Mouse (Mus musculus) small intestine, adult 2 months (tissue): ENCODE results near the gene Psen2. TPM values are rescaled to one million over a fixed set of nuclear protein-coding genes. Genes with fewer than 3 reads are reported as not detected.

Experiments used
- H3K27ac ChIP-seq: fragments of 200-500 bp; 2 replicates; pipeline ENCODE4 v1.5.1; 2012; ENCODE audit warnings: low read depth, low read length, control low read depth, inconsistent platforms; ENCODE audit not compliant: insufficient read depth
- H3K27me3 ChIP-seq: fragments of 200-500 bp; 2 replicates; pipeline ENCODE4 v1.6.1; 2012; ENCODE audit warnings: mild to moderate bottlenecking, moderate library complexity, low read length, inconsistent platforms; ENCODE audit not compliant: control insufficient read depth, insufficient read depth
- H3K36me3 ChIP-seq: fragments of 200-500 bp; 2 replicates; pipeline ENCODE4 v1.6.1; 2012; ENCODE audit warnings: mild to moderate bottlenecking, low read length, control low read depth, inconsistent platforms; ENCODE audit not compliant: control insufficient read depth, insufficient read depth
- H3K4me1 ChIP-seq: fragments of 200-500 bp; 2 replicates; pipeline ENCODE4 v1.6.1; 2012; ENCODE audit warnings: low read length, inconsistent platforms, mixed read lengths; ENCODE audit not compliant: control insufficient read depth, insufficient read depth, insufficient read length
- H3K4me3 ChIP-seq: fragments of 200-500 bp; 2 replicates; pipeline ENCODE4 v1.5.1; 2012; ENCODE audit warnings: low read depth, mild to moderate bottlenecking, control low read depth, inconsistent platforms, low read length, moderate library complexity
- CTCF ChIP-seq: fragments of 200-500 bp; IDR thresholded peaks from 2 replicates; pipeline ENCODE4 v1.5.1; 2012; ENCODE audit warnings: low read depth, mild to moderate bottlenecking, control low read depth, inconsistent platforms, low read length, moderate library complexity, mixed read lengths; ENCODE audit not compliant: insufficient replicate concordance, insufficient read length; ENCODE audit errors: extremely low read depth
- POLR2A ChIP-seq: fragments of 200-500 bp; IDR thresholded peaks from 2 replicates; pipeline ENCODE4 v1.6.1; 2012; ENCODE audit warnings: low read depth, mild to moderate bottlenecking, control low read depth, inconsistent platforms, low read length, moderate library complexity
- WGBS: fragments of 180-500 bp; shearing (Covaris S2); methylation state at CpG from one replicate; pipeline ENCODE4 v1.1.7; 2018; 5-methylcytosine and 5-hydroxymethylcytosine counted together
- polyA plus RNA-seq: library from polyadenylated mRNA; depleted of rRNA; stranded (reverse); fragments of >200 nt; gene quantifications from 2 replicates; pipeline ENCODE4 v1.2.3, GENCODE M21; 2012

Psen2 gene
- polyA plus RNA-seq, 1 experiment, result 24.7 TPM

GRCm38 (mm10) chr1:180256138-180256674 is 7.0 kb downstream of the Psen2 start:
- Histone ChIP-seq H3K36me3 (no peaks in the 10 kb centered on the region), H3K27me3 (no peaks in the 10 kb centered on the region), H3K4me1 (peaks cover 4% of the 10 kb centered on the region; the same call in 1 of the 2 replicates), H3K4me3 (peak overlapping the region; percentile 90), H3K27ac (peak overlapping the region; percentile 82)
- no peak for TF ChIP-seq CTCF
- peak; percentile 81 for TF ChIP-seq POLR2A
- WGBS, result 0% methylated on average over 39 of the region's 39 CpGs

- Histone ChIP-seq H3K27me3 (no peaks in the 10 kb centered on the region), H3K36me3 (no peaks in the 10 kb centered on the region), H3K27ac (peak overlapping the region; percentile 82), H3K4me3 (peak overlapping the region; percentile 90), H3K4me1 (peaks cover 4% of the 10 kb centered on the region; the same call in 1 of the 2 replicates)
- 2% methylated on average over 33 of the region's 33 CpGs for WGBS
- no peak for TF ChIP-seq CTCF
- TF ChIP-seq POLR2A, result no peak
These were observed 7.7 kb downstream of the Psen2 start for GRCm38 (mm10) chr1:180255294-180256117.

- H3K36me3 ChIP-seq, result no peaks in the 10 kb centered on the region
- no peak overlapping the region for H3K27ac ChIP-seq
- no peaks in the 10 kb centered on the region for H3K27me3 ChIP-seq
- WGBS, result 85% methylated on average over 5 of the region's 5 CpGs
- no peak overlapping the region for H3K4me3 ChIP-seq
- H3K4me1 ChIP-seq, result peaks cover 7% of the 10 kb centered on the region
- no peak for TF ChIP-seq POLR2A
- TF ChIP-seq CTCF, result no peak
These were observed 8.9 kb downstream of the Psen2 start for GRCm38 (mm10) chr1:180254316-180254715.

GRCm38 (mm10) chr1:180252656-180253190 is 10.5 kb downstream of the Psen2 start:
- Histone ChIP-seq H3K4me1 (peaks cover 7% of the 10 kb centered on the region), H3K36me3 (no peaks in the 10 kb centered on the region), H3K27ac (no peak overlapping the region), H3K27me3 (no peaks in the 10 kb centered on the region), H3K4me3 (no peak overlapping the region)
- 83% methylated on average over 11 of the region's 11 CpGs for WGBS
- no peak for TF ChIP-seq CTCF
- TF ChIP-seq POLR2A, result no peak

- TF ChIP-seq POLR2A (no peak), CTCF (no peak)
- H3K36me3 ChIP-seq, result no peaks in the 10 kb centered on the region
- 80% methylated on average over 10 of the region's 10 CpGs for WGBS
- H3K27me3 ChIP-seq, result no peaks in the 10 kb centered on the region
- no peak overlapping the region for H3K4me3 ChIP-seq
- H3K4me1 ChIP-seq, result peaks cover 7% of the 10 kb centered on the region
- H3K27ac ChIP-seq, result no peak overlapping the region
These were observed 11.8 kb downstream of the Psen2 start for GRCm38 (mm10) chr1:180251176-180252048.

GRCm38 (mm10) chr1:180250441-180250830 is 12.8 kb downstream of the Psen2 start:
- no peak for TF ChIP-seq POLR2A
- no peak for TF ChIP-seq CTCF
- 75% methylated on average over 8 of the region's 8 CpGs for WGBS
- H3K27me3 ChIP-seq, result no peaks in the 10 kb centered on the region
- no peak overlapping the region for H3K4me3 ChIP-seq
- peak overlapping the region; percentile 39; the same call in 1 of the 2 replicates for H3K27ac ChIP-seq
- H3K36me3 ChIP-seq, result no peaks in the 10 kb centered on the region
- peaks cover 5% of the 10 kb centered on the region for H3K4me1 ChIP-seq
